Mouse (Mus musculus): ENCODE measurements around the gene Ccdc80.

GRCm38 (mm10) chr16:45141711-45142110 lies 48.5 kb downstream of the Ccdc80 start:
- TF ChIP-seq CTCF (IDR thresholded peaks at IDR 0.05; ENCODE audit: low read depth) (peak; percentile 51), EP300 (optimal IDR thresholded peaks at IDR 0.05) (no peak)
